39 mouse cellular contexts compared by ENCODE assay signal in the genomic region with DNA sequence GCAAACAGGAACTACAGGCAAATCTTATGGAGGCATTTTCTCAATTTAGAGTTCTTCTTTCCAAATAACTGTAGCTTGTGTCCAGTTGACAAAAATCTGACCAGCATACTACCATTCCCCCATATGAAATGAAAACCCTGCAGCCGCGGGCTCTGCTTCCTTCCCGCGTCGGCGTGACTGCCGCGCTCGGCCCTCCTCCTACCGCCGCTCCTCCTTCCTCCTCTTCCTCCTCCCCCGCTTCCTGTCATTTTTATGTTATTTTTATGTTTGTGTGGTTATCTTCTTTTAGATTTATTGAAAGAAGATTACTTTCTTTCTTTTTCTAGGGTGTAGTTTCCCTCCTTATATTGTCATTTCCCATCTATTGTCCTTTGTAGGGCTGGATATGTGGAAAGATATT. TPM values are rescaled to one million over a fixed set of nuclear protein-coding genes. Genes with fewer than 3 reads are reported as not detected.
"Had no signal": no experiment of that assay in that cellular context is flagged by ENCODE, and none has a peak within 500 bp of the region (broad histone marks: within the 10 kb centered on the region; RNA-seq: fewer than 3 reads in every experiment).

No protein-coding gene starts in this region.

RNA-seq across cellular contexts. Expression of gene Olfr474, which starts 1.9 kb away (rescaled TPM):
- total RNA-seq: left cerebral cortex, adult 2 months; left cerebral cortex, adult 8-10 months; left cerebral cortex, postnatal 10 days; left cerebral cortex, postnatal 14 days; left cerebral cortex, postnatal 25 days; left cerebral cortex, postnatal 36 days; left cerebral cortex, postnatal 4 days; liver, adult 2 months; midbrain, postnatal 0 days; monocyte, adult 5-6 weeks had no signal
- polyA plus RNA-seq: limb, embryonic 10.5 days; limb, embryonic 11.5 days; limb, embryonic 12.5 days; limb, embryonic 13.5 days; limb, embryonic 14.5 days; limb, embryonic 15.5 days; liver, adult 2 months; liver, embryonic 11.5 days; liver, embryonic 12.5 days; liver, embryonic 13.5 days; liver, embryonic 14.5 days; liver, embryonic 15.5 days; liver, embryonic 16.5 days; liver, postnatal 0 days; lung, adult 2 months; lung, embryonic 14.5 days; lung, embryonic 15.5 days; lung, embryonic 16.5 days; lung, postnatal 0 days; macrophage; midbrain, embryonic 10.5 days; midbrain, embryonic 11.5 days; midbrain, embryonic 12.5 days; midbrain, embryonic 13.5 days; midbrain, embryonic 14.5 days; midbrain, embryonic 15.5 days; midbrain, embryonic 16.5 days; midbrain, postnatal 0 days; myocyte; neural tube, embryonic 11.5 days; neural tube, embryonic 12.5 days had no signal

RNA-seq across cellular contexts. Expression of gene Olfr476, which starts 12.1 kb away (rescaled TPM):
- total RNA-seq: left cerebral cortex, adult 2 months; left cerebral cortex, adult 8-10 months; left cerebral cortex, postnatal 10 days; left cerebral cortex, postnatal 14 days; left cerebral cortex, postnatal 25 days; left cerebral cortex, postnatal 36 days; left cerebral cortex, postnatal 4 days; liver, adult 2 months; midbrain, postnatal 0 days; monocyte, adult 5-6 weeks had no signal
- polyA plus RNA-seq: limb, embryonic 10.5 days; limb, embryonic 11.5 days; limb, embryonic 12.5 days; limb, embryonic 13.5 days; limb, embryonic 14.5 days; limb, embryonic 15.5 days; liver, adult 2 months; liver, embryonic 11.5 days; liver, embryonic 12.5 days; liver, embryonic 13.5 days; liver, embryonic 14.5 days; liver, embryonic 15.5 days; liver, embryonic 16.5 days; liver, postnatal 0 days; lung, adult 2 months; lung, embryonic 14.5 days; lung, embryonic 15.5 days; lung, embryonic 16.5 days; lung, postnatal 0 days; macrophage; midbrain, embryonic 10.5 days; midbrain, embryonic 11.5 days; midbrain, embryonic 12.5 days; midbrain, embryonic 13.5 days; midbrain, embryonic 14.5 days; midbrain, embryonic 15.5 days; midbrain, embryonic 16.5 days; midbrain, postnatal 0 days; myocyte; neural tube, embryonic 11.5 days; neural tube, embryonic 12.5 days had no signal

RNA-seq across cellular contexts. Expression of gene Olfr473, which starts 22.3 kb away (rescaled TPM):
- total RNA-seq: left cerebral cortex, adult 2 months; left cerebral cortex, adult 8-10 months; left cerebral cortex, postnatal 10 days; left cerebral cortex, postnatal 14 days; left cerebral cortex, postnatal 25 days; left cerebral cortex, postnatal 36 days; left cerebral cortex, postnatal 4 days; liver, adult 2 months; midbrain, postnatal 0 days; monocyte, adult 5-6 weeks had no signal
- polyA plus RNA-seq: limb, embryonic 10.5 days; limb, embryonic 11.5 days; limb, embryonic 12.5 days; limb, embryonic 13.5 days; limb, embryonic 14.5 days; limb, embryonic 15.5 days; liver, adult 2 months; liver, embryonic 11.5 days; liver, embryonic 12.5 days; liver, embryonic 13.5 days; liver, embryonic 14.5 days; liver, embryonic 15.5 days; liver, embryonic 16.5 days; liver, postnatal 0 days; lung, adult 2 months; lung, embryonic 14.5 days; lung, embryonic 15.5 days; lung, embryonic 16.5 days; lung, postnatal 0 days; macrophage; midbrain, embryonic 10.5 days; midbrain, embryonic 11.5 days; midbrain, embryonic 12.5 days; midbrain, embryonic 13.5 days; midbrain, embryonic 14.5 days; midbrain, embryonic 15.5 days; midbrain, embryonic 16.5 days; midbrain, postnatal 0 days; myocyte; neural tube, embryonic 11.5 days; neural tube, embryonic 12.5 days had no signal

RNA-seq across cellular contexts. Expression of gene Olfr477, which starts 34.0 kb away (rescaled TPM):
- total RNA-seq: left cerebral cortex, adult 2 months; left cerebral cortex, adult 8-10 months; left cerebral cortex, postnatal 10 days; left cerebral cortex, postnatal 14 days; left cerebral cortex, postnatal 25 days; left cerebral cortex, postnatal 4 days; liver, adult 2 months; midbrain, postnatal 0 days; monocyte, adult 5-6 weeks had no signal
- polyA plus RNA-seq: limb, embryonic 10.5 days; limb, embryonic 11.5 days; limb, embryonic 12.5 days; limb, embryonic 13.5 days; limb, embryonic 14.5 days; limb, embryonic 15.5 days; liver, adult 2 months; liver, embryonic 11.5 days; liver, embryonic 12.5 days; liver, embryonic 13.5 days; liver, embryonic 14.5 days; liver, embryonic 15.5 days; liver, embryonic 16.5 days; liver, postnatal 0 days; lung, adult 2 months; lung, embryonic 14.5 days; lung, embryonic 15.5 days; lung, embryonic 16.5 days; lung, postnatal 0 days; macrophage; midbrain, embryonic 10.5 days; midbrain, embryonic 11.5 days; midbrain, embryonic 12.5 days; midbrain, embryonic 13.5 days; midbrain, embryonic 14.5 days; midbrain, embryonic 15.5 days; midbrain, embryonic 16.5 days; midbrain, postnatal 0 days; myocyte; neural tube, embryonic 11.5 days; neural tube, embryonic 12.5 days had no signal

RNA-seq across cellular contexts. Expression of gene Olfr472, which starts 54.8 kb away (rescaled TPM):
- total RNA-seq: left cerebral cortex, adult 2 months; left cerebral cortex, postnatal 10 days; left cerebral cortex, postnatal 14 days; left cerebral cortex, postnatal 25 days; left cerebral cortex, postnatal 36 days; left cerebral cortex, postnatal 4 days; liver, adult 2 months; midbrain, postnatal 0 days; monocyte, adult 5-6 weeks had no signal
- polyA plus RNA-seq: limb, embryonic 10.5 days; limb, embryonic 11.5 days; limb, embryonic 12.5 days; limb, embryonic 13.5 days; limb, embryonic 14.5 days; limb, embryonic 15.5 days; liver, adult 2 months; liver, embryonic 11.5 days; liver, embryonic 12.5 days; liver, embryonic 13.5 days; liver, embryonic 14.5 days; liver, embryonic 15.5 days; liver, embryonic 16.5 days; liver, postnatal 0 days; lung, adult 2 months; lung, embryonic 14.5 days; lung, embryonic 15.5 days; lung, embryonic 16.5 days; lung, postnatal 0 days; macrophage; midbrain, embryonic 11.5 days; midbrain, embryonic 12.5 days; midbrain, embryonic 13.5 days; midbrain, embryonic 14.5 days; midbrain, embryonic 15.5 days; midbrain, embryonic 16.5 days; midbrain, postnatal 0 days; myocyte; neural tube, embryonic 11.5 days; neural tube, embryonic 12.5 days had no signal
